ENCODE assay signal across 25 mouse cellular contexts in the genomic region with DNA sequence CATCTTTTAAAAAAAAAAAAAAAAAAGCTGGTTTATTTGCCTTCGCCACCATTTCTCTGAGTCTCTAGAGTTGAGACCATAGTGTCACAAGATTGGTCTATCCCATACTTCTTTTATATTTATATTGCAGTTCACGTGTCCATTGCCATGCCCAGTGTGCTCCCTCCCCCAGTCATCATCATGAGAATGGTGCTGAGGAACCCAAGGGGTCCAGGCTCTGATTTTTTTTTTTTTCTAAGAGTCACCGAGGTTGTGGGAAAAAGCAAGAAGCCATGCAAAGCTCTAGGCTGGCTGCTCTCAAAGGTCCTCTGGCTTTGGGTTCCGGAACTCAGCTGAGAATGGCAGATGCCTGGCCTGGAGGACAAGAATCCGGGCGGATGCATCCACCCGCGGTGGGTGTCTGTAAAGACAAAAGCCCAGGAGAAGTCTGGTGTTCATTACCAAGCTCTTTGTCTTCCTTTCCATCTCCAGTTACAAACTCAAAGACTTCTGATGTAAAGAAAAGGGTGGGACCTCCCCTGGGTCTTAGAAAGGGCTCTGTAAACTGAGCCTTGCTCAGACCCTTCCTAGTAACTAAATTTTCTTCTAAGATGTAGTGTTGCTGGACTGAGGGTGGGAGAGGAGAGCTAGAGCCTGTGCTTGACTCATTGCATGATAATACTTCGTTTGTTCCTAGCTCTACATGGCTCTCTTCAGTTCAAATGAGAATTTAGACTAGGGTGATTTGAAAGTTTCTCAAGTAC.
A peak's percentile ranks its signal among the peaks of the same experiment; 100 is the strongest.
DNase-seq lines count a peak whose midpoint lies in the region; ATAC-seq lines count a peak whose summit lies in the region.
"Had no signal": no experiment of that assay in that cellular context is flagged by ENCODE, and none has a peak within 500 bp of the region (broad histone marks: within the 10 kb centered on the region; RNA-seq: fewer than 3 reads in every experiment).

No protein-coding gene starts in this region.

- no peak for DNase-seq in kidney, postnatal 4 days
- peak; percentile 95 for DNase-seq in ES-CJ7 (ENCODE audit: low read depth, low spot score)
- peak; percentile 100 for DNase-seq in R1 (ENCODE audit: low read depth, low spot score)
- DNase-seq in right cerebral cortex, postnatal 36 days (ENCODE audit: low spot score in 2 of 2): no peak
- no peak for DNase-seq in B cell, adult 2 months
- DNase-seq: adrenal gland, postnatal 10 days; cerebellum, adult 2 months; cerebellum, postnatal 25 days; gastrocnemius, postnatal 25 days; heart, adult 2 months; heart, postnatal 14 days; kidney, adult 18-20 months; layer of hippocampus, adult 9-11 months; lung, adult 18-20 months; lung, postnatal 10 days; thymus, adult 2 months had no signal

- H3K4me3 ChIP-seq in kidney, embryonic 16.5 days (ENCODE audit: low read length): no peak overlapping the region
- no peak overlapping the region for H3K4me3 ChIP-seq in embryonic facial prominence, embryonic 13.5 days
- H3K4me3 ChIP-seq: heart, adult 2 months; heart, embryonic 13.5 days; hindbrain, embryonic 13.5 days; limb, embryonic 12.5 days; liver, embryonic 12.5 days; midbrain, embryonic 10.5 days had no signal

- H3K4me2 ChIP-seq in kidney, embryonic 16.5 days (replicated peaks; ENCODE audit: low read depth, low read length): no peak overlapping the region
- H3K4me2 ChIP-seq in embryonic facial prominence, embryonic 13.5 days: no peak overlapping the region
- H3K4me2 ChIP-seq: heart, embryonic 13.5 days; hindbrain, embryonic 13.5 days; limb, embryonic 12.5 days; liver, embryonic 12.5 days had no signal

- peaks cover 18% of the 10 kb centered on the region; the same call in 1 of the 2 replicates for H3K4me1 ChIP-seq in kidney, embryonic 16.5 days (ENCODE audit: insufficient read depth, low read length)
- H3K4me1 ChIP-seq in embryonic facial prominence, embryonic 13.5 days: peaks cover 16% of the 10 kb centered on the region; the same call in 1 of the 2 replicates
- H3K4me1 ChIP-seq: hindbrain, embryonic 13.5 days; limb, embryonic 12.5 days; liver, embryonic 12.5 days had no signal

- no peaks in the 10 kb centered on the region for H3K9me3 ChIP-seq in kidney, embryonic 16.5 days (ENCODE audit: low read length)
- H3K9me3 ChIP-seq in embryonic facial prominence, embryonic 13.5 days: no peaks in the 10 kb centered on the region
- H3K9me3 ChIP-seq: G1E; heart, embryonic 13.5 days; hindbrain, embryonic 13.5 days; limb, embryonic 12.5 days; liver, embryonic 12.5 days; midbrain, embryonic 10.5 days had no signal

- no peaks in the 10 kb centered on the region for H3K27me3 ChIP-seq in kidney, embryonic 16.5 days (ENCODE audit: insufficient read depth, low read length)
- no peaks in the 10 kb centered on the region for H3K27me3 ChIP-seq in embryonic facial prominence, embryonic 13.5 days
- H3K27me3 ChIP-seq: heart, embryonic 13.5 days; hindbrain, embryonic 13.5 days; limb, embryonic 12.5 days; liver, embryonic 12.5 days had no signal

- WGBS in kidney, embryonic 16.5 days: 40% methylated on average over 9 of the region's 9 CpGs
- 25% methylated on average over 9 of the region's 9 CpGs for WGBS in embryonic facial prominence, embryonic 13.5 days

- peak; percentile 36; the same call in 1 of the 2 replicates for ATAC-seq in kidney, embryonic 16.5 days (ENCODE audit: low FRiP score, low TSS enrichment)
- ATAC-seq in embryonic facial prominence, embryonic 13.5 days (ENCODE audit: insufficient number of reproducible peaks, insufficient read depth, low FRiP score, low TSS enrichment, low read depth): peak; percentile 39; the same call in 1 of the 2 replicates
- ATAC-seq: liver, embryonic 12.5 days had no signal

- H3K36me3 ChIP-seq in kidney, embryonic 16.5 days (ENCODE audit: insufficient read depth, low read length): no peaks in the 10 kb centered on the region
- H3K36me3 ChIP-seq in embryonic facial prominence, embryonic 13.5 days: no peaks in the 10 kb centered on the region
- H3K36me3 ChIP-seq: G1E; heart, embryonic 13.5 days; hindbrain, embryonic 13.5 days; limb, embryonic 12.5 days; liver, embryonic 12.5 days; midbrain, embryonic 10.5 days had no signal

- H3K27ac ChIP-seq in kidney, embryonic 16.5 days (ENCODE audit: low read length): peak overlapping the region; percentile 43
- H3K27ac ChIP-seq in embryonic facial prominence, embryonic 13.5 days: peak overlapping the region; percentile 28; the same call in 1 of the 2 replicates
- H3K27ac ChIP-seq: heart, adult 2 months; heart, embryonic 13.5 days; hindbrain, embryonic 13.5 days; limb, embryonic 12.5 days; liver, embryonic 12.5 days; midbrain, embryonic 10.5 days; stomach, postnatal 0 days had no signal

- no peak overlapping the region for H3K9ac ChIP-seq in kidney, embryonic 16.5 days (replicated peaks; ENCODE audit: low read length)
- H3K9ac ChIP-seq in embryonic facial prominence, embryonic 13.5 days: no peak overlapping the region
- H3K9ac ChIP-seq: heart, embryonic 13.5 days; hindbrain, embryonic 13.5 days; limb, embryonic 12.5 days; liver, embryonic 12.5 days had no signal

Comparison
In these comparisons a context has a peak if more than half of its experiments do, and no peak if none do; other contexts are left out.
1. DNase-seq: peak in ES-CJ7 (single experiment) and R1 (single experiment); none in kidney, postnatal 4 days (0 of 2), right cerebral cortex, postnatal 36 days (0 of 2) and B cell, adult 2 months (0 of 2).